Mouse (Mus musculus) MEL (cell line): Measurements from ENCODE around the gene Vax2. TPM values are rescaled to one million over a fixed set of nuclear protein-coding genes. Genes with fewer than 3 reads are reported as not detected.

ENCODE experiments used
- DNase-seq: peaks from one replicate; pipeline ENCODE4 v3.0.0; 2011; ENCODE audit warnings: low read depth, low spot score
- H3K27ac ChIP-seq: 2 replicates; pipeline ENCODE4 v1.5.1; 2012; ENCODE audit warnings: low read depth, mild to moderate bottlenecking, control low read depth, low read length, moderate library complexity; ENCODE audit not compliant: control insufficient read depth
- H3K27me3 ChIP-seq, 2 experiments: fragments of 150-350 bp in 1 of 2; sonication (generic) in 1 of 2; 2 replicates each; pipeline ENCODE4 v1.6.1; 2012; ENCODE audit warnings: low read length in 2 of 2, mild to moderate bottlenecking in 2 of 2, improper control_type of control experiment in 1 of 2, moderate library complexity in 1 of 2; ENCODE audit not compliant: insufficient read depth in 2 of 2, control insufficient read depth in 1 of 2
- H3K36me3 ChIP-seq, 2 experiments: 2 replicates each; pipeline ENCODE4 v1.6.1; 2012 to 2014; ENCODE audit warnings: low read length in 2 of 2, improper control_type of control experiment in 1 of 2, inconsistent platforms in 1 of 2, mild to moderate bottlenecking in 1 of 2; ENCODE audit not compliant: insufficient read depth in 2 of 2, control insufficient read depth in 1 of 2
- H3K4me1 ChIP-seq, 2 experiments: fragments of 150-350 bp in 1 of 2; sonication (generic) in 1 of 2; 2 replicates each; pipeline ENCODE4 v1.6.1; 2012; ENCODE audit warnings: low read length in 2 of 2, improper control_type of control experiment in 1 of 2, mild to moderate bottlenecking in 1 of 2; ENCODE audit not compliant: insufficient read depth in 2 of 2, control insufficient read depth in 1 of 2
- H3K4me3 ChIP-seq, 2 experiments: fragments of 150-350 bp in 1 of 2; sonication (generic) in 1 of 2; 2 replicates each; pipeline ENCODE4 v1.5.1; 2012; ENCODE audit warnings: low read depth in 2 of 2, low read length in 2 of 2, mild to moderate bottlenecking in 2 of 2, moderate library complexity in 2 of 2, control low read depth in 1 of 2, improper control_type of control experiment in 1 of 2; ENCODE audit not compliant: control insufficient read depth in 1 of 2, insufficient read depth in 1 of 2
- H3K79me2 ChIP-seq: 2 replicates; pipeline ENCODE4 v1.6.1; 2012; ENCODE audit warnings: mild to moderate bottlenecking, low read length, moderate library complexity; ENCODE audit not compliant: control insufficient read depth, poor library complexity, insufficient read depth
- H3K9ac ChIP-seq: 2 replicates; pipeline ENCODE4 v1.6.1; 2012; ENCODE audit warnings: low read depth, mild to moderate bottlenecking, control low read depth, low read length, moderate library complexity; ENCODE audit not compliant: control insufficient read depth, poor library complexity, severe bottlenecking
- H3K9me3 ChIP-seq: fragments of 150-350 bp; sonication (generic); replicated peaks from 2 replicates; pipeline ENCODE4 v1.6.1; 2012; ENCODE audit warnings: mild to moderate bottlenecking, low read length, improper control_type of control experiment, moderate library complexity; ENCODE audit not compliant: insufficient read depth
- BHLHE40 ChIP-seq: IDR thresholded peaks from 2 replicates; pipeline ENCODE4 v1.6.1; 2012; ENCODE audit warnings: low read depth, mild to moderate bottlenecking, inconsistent platforms, low read length, improper control_type of control experiment, borderline replicate concordance
- E2F4 ChIP-seq: IDR thresholded peaks from 2 replicates; pipeline ENCODE4 v1.6.1; 2011; ENCODE audit warnings: low read depth, low read length, improper control_type of control experiment, borderline replicate concordance
- ELF1 ChIP-seq: IDR thresholded peaks from 2 replicates; pipeline ENCODE4 v1.6.1; 2014; ENCODE audit warnings: low read depth, mild to moderate bottlenecking, inconsistent platforms, low read length, improper control_type of control experiment, moderate library complexity
- EP300 ChIP-seq, 2 experiments: IDR thresholded peaks; 2 replicates each; pipeline ENCODE4 v1.6.1; 2011; ENCODE audit warnings: improper control_type of control experiment in 2 of 2, low read length in 2 of 2, low read depth in 1 of 2, mild to moderate bottlenecking in 1 of 2
- ETS1 ChIP-seq: IDR thresholded peaks from 2 replicates; pipeline ENCODE4 v1.6.1; 2012; ENCODE audit warnings: low read depth, mild to moderate bottlenecking, inconsistent platforms, low read length, improper control_type of control experiment, moderate library complexity
- GABPA ChIP-seq: IDR thresholded peaks from 2 replicates; pipeline ENCODE4 v1.6.1; 2012; ENCODE audit warnings: low read depth, mild to moderate bottlenecking, inconsistent platforms, low read length, improper control_type of control experiment, moderate library complexity
- HCFC1 ChIP-seq: IDR thresholded peaks from 2 replicates; pipeline ENCODE4 v1.6.1; 2012; ENCODE audit warnings: low read depth, mild to moderate bottlenecking, inconsistent platforms, low read length, improper control_type of control experiment, moderate library complexity
- MAZ ChIP-seq: IDR thresholded peaks from 2 replicates; pipeline ENCODE4 v1.6.1; 2012; ENCODE audit warnings: low read depth, mild to moderate bottlenecking, inconsistent platforms, low read length, improper control_type of control experiment
- MEF2A ChIP-seq: IDR thresholded peaks from 2 replicates; pipeline ENCODE4 v1.6.1; 2014; ENCODE audit warnings: low read depth, mild to moderate bottlenecking, inconsistent platforms, low read length, improper control_type of control experiment; ENCODE audit not compliant: poor library complexity, insufficient replicate concordance, severe bottlenecking; ENCODE audit errors: extremely low read depth
- MXI1 ChIP-seq: IDR thresholded peaks from 2 replicates; pipeline ENCODE4 v1.6.1; 2011; ENCODE audit warnings: mild to moderate bottlenecking, low read depth, low read length, improper control_type of control experiment
- NELFE ChIP-seq: IDR thresholded peaks from 2 replicates; pipeline ENCODE4 v1.6.1; 2011; ENCODE audit warnings: low read depth, low read length, improper control_type of control experiment
- NRF1 ChIP-seq: IDR thresholded peaks from 2 replicates; pipeline ENCODE4 v1.6.1; 2014; ENCODE audit warnings: low read depth, mild to moderate bottlenecking, inconsistent platforms, low read length, improper control_type of control experiment, moderate library complexity; ENCODE audit not compliant: poor library complexity, insufficient read depth, severe bottlenecking
- POLR2A ChIP-seq, 2 experiments: IDR thresholded peaks; 2 replicates each; pipeline ENCODE4 v1.6.1; 2011 to 2012; ENCODE audit warnings: low read length in 2 of 2, mild to moderate bottlenecking in 2 of 2, control low read depth in 1 of 2, improper control_type of control experiment in 1 of 2, low read depth in 1 of 2, moderate library complexity in 1 of 2; ENCODE audit not compliant: control insufficient read depth in 1 of 2, insufficient read depth in 1 of 2, poor library complexity in 1 of 2
- RCOR1 ChIP-seq: IDR thresholded peaks from 2 replicates; pipeline ENCODE4 v1.6.1; 2012; ENCODE audit warnings: low read depth, mild to moderate bottlenecking, inconsistent platforms, low read length, improper control_type of control experiment
- SIN3A ChIP-seq: IDR thresholded peaks from 2 replicates; pipeline ENCODE4 v1.6.1; 2012; ENCODE audit warnings: low read length, improper control_type of control experiment, inconsistent platforms
- SMC3 ChIP-seq: IDR thresholded peaks from 2 replicates; pipeline ENCODE4 v1.6.1; 2011; ENCODE audit warnings: low read depth, low read length, improper control_type of control experiment
- TAL1 ChIP-seq: IDR thresholded peaks from 2 replicates; pipeline ENCODE4 v1.6.1; 2012; ENCODE audit warnings: mild to moderate bottlenecking, inconsistent platforms, low read length, moderate library complexity, mixed read lengths
- TCF12 ChIP-seq: IDR thresholded peaks from 2 replicates; pipeline ENCODE4 v1.6.1; 2014; ENCODE audit warnings: low read depth, mild to moderate bottlenecking, inconsistent platforms, low read length, improper control_type of control experiment, moderate library complexity
- USF2 ChIP-seq, 2 experiments: IDR thresholded peaks; 2 replicates each; pipeline ENCODE4 v1.6.1; 2011 to 2012; ENCODE audit warnings: improper control_type of control experiment in 2 of 2, low read length in 2 of 2, borderline replicate concordance in 1 of 2, inconsistent platforms in 1 of 2, low read depth in 1 of 2, mild to moderate bottlenecking in 1 of 2; ENCODE audit not compliant: insufficient read depth in 1 of 2
- ZMIZ1 ChIP-seq: IDR thresholded peaks from 2 replicates; pipeline ENCODE4 v1.6.1; 2012; ENCODE audit warnings: low read depth, mild to moderate bottlenecking, inconsistent platforms, low read length, improper control_type of control experiment, moderate library complexity
- ZNF384 ChIP-seq: IDR thresholded peaks from 2 replicates; pipeline ENCODE4 v1.6.1; 2012; ENCODE audit warnings: low read depth, mild to moderate bottlenecking, inconsistent platforms, low read length, improper control_type of control experiment
- polyA plus RNA-seq, 2 experiments: library from polyadenylated mRNA; stranded (reverse) in 1 of 2; unstranded in 1 of 2; fragments of >175 nt in 1 of 2; fragments of >200 nt in 1 of 2; gene quantifications; 2 replicates each; pipeline versions ENCODE4 v1.2.1 to v1.2.4; 2012; ENCODE audit warnings: low replicate concordance in 2 of 2, low read depth in 1 of 2; ENCODE audit not compliant: insufficient read length in 2 of 2, insufficient read depth in 1 of 2, missing spikeins in 1 of 2
- total RNA-seq: library from RNA; depleted of rRNA; stranded (reverse); fragments of 300-350 nt; gene quantifications from 2 replicates; pipeline ENCODE4 v1.2.3, GENCODE M21; 2012

The Vax2 gene
- total and polyA plus RNA-seq, 3 experiments, result 0.46 to 3.2 TPM; not detected in 1

GRCm38 (mm10) chr6:83768485-83768884, 57.4 kb downstream of the Vax2 start:
- H3K27me3 ChIP-seq, result no peaks in the 10 kb centered on the region
- TF ChIP-seq ZMIZ1, result no peak
- no peak for TF ChIP-seq TCF12
- TF ChIP-seq USF2 (IDR thresholded peaks at IDR 0.05; ENCODE audit: borderline replicate concordance in 1 of 2, insufficient read depth in 1 of 2, low read depth in 1 of 2, low read length in 2 of 2), result no peak
- no peak for TF ChIP-seq EP300 (IDR thresholded peaks at IDR 0.05; ENCODE audit: low read depth in 1 of 2, low read length in 2 of 2)
- TF ChIP-seq ELF1, result no peak
- TF ChIP-seq RCOR1, result no peak
- TF ChIP-seq E2F4, result no peak
- no peak for TF ChIP-seq NELFE
- TF ChIP-seq MAZ, result no peak
- no peak for TF ChIP-seq HCFC1
- TF ChIP-seq TAL1, result no peak
- TF ChIP-seq GABPA, result no peak
- TF ChIP-seq NRF1, result no peak
- TF ChIP-seq BHLHE40, result no peak
- TF ChIP-seq MEF2A, result no peak
- no peak for TF ChIP-seq SIN3A
- TF ChIP-seq ETS1, result no peak
- no peaks in the 10 kb centered on the region for H3K9me3 ChIP-seq
- no peaks in the 10 kb centered on the region for H3K4me1 ChIP-seq
- no peak overlapping the region for H3K27ac ChIP-seq
- H3K9ac ChIP-seq, result no peak overlapping the region
- H3K79me2 ChIP-seq, result peaks cover 1% of the 10 kb centered on the region
- H3K4me3 ChIP-seq, result no peak overlapping the region
- H3K36me3 ChIP-seq, result 0 out of 4 replicates have a peak, but pooled peaks cover 0 to 2% of the 10 kb centered on the region in 2 experiments
- no peak for DNase-seq

GRCm38 (mm10) chr6:83774126-83774525, 63.1 kb downstream of the Vax2 start:
- peak; percentile 19 for DNase-seq
- H3K9me3 ChIP-seq, result no peaks in the 10 kb centered on the region
- peak overlapping the region in 1 of 2 experiments; percentile 88; a peak in 3 of 4 replicates for H3K4me3 ChIP-seq
- H3K4me1 ChIP-seq, result peaks cover 2 to 10% of the 10 kb centered on the region in 2 experiments; a peak in 2 of 4 replicates
- TF ChIP-seq ETS1 (no peak), POLR2A (IDR thresholded peaks at IDR 0.05; ENCODE audit: control insufficient read depth in 1 of 2, insufficient read depth in 1 of 2, low read depth in 1 of 2, low read length in 2 of 2, poor library complexity in 1 of 2) (no peak), NELFE (no peak), RCOR1 (no peak), MXI1 (no peak), MAZ (no peak), ZNF384 (no peak), SMC3 (no peak)
- TF ChIP-seq, all 39 proteins: peak for 0
- peak overlapping the region; percentile 98 for H3K9ac ChIP-seq
- peaks cover 2 to 5% of the 10 kb centered on the region in 2 experiments; a peak in 2 of 4 replicates for H3K36me3 ChIP-seq
- H3K27ac ChIP-seq, result no peak overlapping the region
- H3K27me3 ChIP-seq, result no peaks in the 10 kb centered on the region
- H3K79me2 ChIP-seq, result peaks cover 20% of the 10 kb centered on the region
